Mouse (Mus musculus) heart, postnatal 0 days (tissue): Measurements from ENCODE around the gene Pusl1.

Experiments used
- CTCF ChIP-seq: IDR thresholded peaks from 2 replicates; pipeline ENCODE4 v1.5.1; 2016; ENCODE audit warnings: antibody characterized with exemption, control low read depth, low read depth
- EP300 ChIP-seq: IDR thresholded peaks from 2 replicates; pipeline ENCODE4 v1.6.1; 2016; ENCODE audit warnings: antibody characterized with exemption, low read depth

DNA sequence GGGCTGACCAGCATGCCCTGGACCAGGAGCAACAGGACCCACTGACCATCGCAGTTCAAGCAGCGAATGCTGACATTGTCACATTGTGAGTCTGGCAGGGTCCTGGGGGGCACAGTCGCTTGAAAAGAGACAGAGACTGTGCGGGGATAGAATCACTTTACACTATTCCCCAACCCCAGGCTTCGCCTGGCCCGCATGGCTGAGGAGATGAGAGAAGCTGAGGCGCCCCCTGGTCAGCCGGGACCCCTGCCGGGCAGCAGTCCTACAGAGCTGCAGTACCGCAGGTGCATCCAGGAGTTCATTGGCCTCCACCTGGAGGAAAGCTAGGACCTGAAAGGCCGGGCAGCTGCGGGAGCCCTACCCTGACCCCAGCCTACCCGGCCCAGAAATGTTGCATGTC, 14.1 kb upstream of the Pusl1 start:
- TF ChIP-seq CTCF (no peak), EP300 (no peak)
